Mouse (Mus musculus) CD4-positive, CD25-positive, alpha-beta regulatory T cell, adult 2 months (primary cell): ENCODE measurements around the gene Tor3a.
"Not testable (repeated sequence)": the region's sequence is repeated elsewhere in the genome, so short reads cannot be mapped to it uniquely, and the experiment has no call there.

Experiments
- DNase-seq: peaks from one replicate; pipeline ENCODE4 v3.0.0-alpha.2; 2012; ENCODE audit warnings: low read depth, low spot score

The Tor3a gene

DNA sequence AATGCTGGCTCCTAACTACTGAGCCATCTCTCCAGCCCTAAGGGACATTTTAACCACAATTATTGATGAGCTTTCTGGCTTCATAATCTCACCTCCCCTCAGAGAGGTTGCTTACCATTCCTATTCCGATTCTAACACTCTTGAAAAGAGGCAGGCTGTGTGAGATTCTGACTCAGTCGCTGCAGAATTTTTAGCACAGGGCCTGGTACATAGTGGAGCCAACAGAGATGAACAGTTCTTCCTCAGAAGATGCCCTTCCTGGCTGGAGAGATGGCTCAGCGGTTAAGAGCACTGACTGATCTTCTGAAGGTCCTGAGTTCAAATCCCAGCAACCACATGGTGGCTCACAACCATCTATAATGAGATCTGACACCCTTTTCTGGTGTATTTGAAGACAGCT lies 2.2 kb downstream of the Tor3a start:
- DNase-seq, result no peak

DNA sequence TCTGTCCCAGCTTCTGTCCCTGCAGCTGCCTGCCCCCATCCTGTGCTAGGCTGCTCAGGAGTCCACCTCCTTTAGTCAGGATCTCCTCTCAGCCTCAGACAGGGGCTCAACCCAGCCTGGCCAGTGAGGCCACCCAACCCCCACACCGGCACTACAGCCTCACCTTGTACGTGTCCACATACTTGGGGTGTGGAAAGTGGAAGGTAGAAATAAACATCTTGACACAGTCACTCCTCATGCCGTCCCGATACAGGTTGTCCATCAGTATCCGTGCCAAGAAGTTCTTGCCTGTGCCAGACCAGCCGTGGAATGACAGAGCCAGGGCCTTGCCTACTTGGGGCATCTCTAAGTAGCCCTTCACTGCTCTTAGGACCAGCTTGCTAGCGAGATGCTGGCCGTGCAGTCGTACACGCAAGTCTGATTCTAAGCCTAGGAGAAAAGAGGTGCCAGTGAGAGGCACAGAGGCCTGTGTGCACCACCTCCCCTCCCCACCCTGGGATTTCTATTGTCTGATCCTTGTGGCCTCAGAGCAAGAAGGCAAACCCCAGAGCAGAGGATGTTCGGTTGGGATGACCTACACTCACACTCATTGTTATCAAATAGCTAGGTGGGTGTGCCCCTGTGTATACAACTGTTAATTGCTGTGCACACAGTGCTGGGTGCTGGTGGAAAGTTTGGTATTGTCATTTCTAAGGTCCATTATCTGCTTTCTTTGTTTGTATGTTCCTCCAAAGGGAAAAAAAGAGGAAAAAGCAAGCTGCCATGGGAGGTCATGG lies 4.8 kb downstream of the Tor3a start:
- DNase-seq, result no peak

DNA sequence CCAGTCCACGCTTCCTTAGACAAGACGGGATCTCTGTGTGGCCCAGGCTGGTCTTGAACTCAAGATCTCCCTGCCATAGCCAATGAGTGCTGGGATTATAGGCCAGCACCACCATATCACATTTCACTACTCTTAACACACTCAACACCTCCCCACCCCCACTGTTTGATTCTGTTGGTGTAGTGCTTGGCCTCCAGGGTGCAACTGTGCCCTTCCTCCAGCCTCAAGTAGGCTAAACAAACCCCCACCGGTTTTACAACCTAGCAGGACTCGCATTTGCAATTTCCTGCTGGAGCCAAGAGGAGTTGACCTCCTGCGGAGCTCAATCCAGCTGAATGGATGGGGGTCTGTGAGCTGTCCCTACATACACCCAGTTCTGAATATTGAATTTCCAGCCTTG lies 5.6 kb downstream of the Tor3a start:
- DNase-seq, result no peak

DNA sequence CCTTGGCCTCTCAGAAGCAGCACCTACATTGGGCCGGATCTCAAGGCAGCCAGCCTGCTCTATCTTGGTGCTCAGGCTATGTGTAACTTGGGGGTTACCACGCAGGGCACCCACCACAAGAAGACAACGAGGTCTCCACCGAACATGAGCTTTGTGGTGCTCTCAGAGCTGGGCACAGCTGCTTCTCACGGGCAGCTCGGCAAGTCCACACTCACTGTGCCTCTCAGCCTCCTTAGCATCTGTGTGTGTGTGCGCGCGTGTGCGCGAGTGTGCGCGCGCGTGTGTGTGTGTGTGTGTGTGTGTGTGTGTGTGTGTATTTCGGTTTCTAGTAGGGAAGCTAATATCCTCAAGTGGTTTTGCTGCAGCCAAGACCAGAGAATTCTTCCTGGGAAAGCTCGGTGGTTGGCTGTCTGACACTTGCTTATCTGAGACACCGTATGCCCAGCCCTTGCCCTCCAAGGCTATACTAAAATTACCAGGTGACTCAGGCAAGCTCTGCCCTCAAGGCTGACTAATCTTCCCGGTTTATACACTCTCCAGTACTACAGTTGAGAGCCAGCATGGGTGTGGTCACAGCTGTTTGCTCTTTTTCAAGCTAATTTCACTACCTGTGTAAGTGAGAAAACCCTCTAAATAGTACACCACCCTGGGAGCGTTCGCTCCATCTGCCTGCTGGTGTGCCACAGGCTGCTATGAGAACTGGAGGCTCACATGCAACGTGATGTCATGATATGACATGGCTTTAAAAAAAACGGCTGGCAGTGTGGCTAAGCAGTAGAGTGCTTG lies 6.8 kb downstream of the Tor3a start:
- DNase-seq, result no peak

DNA sequence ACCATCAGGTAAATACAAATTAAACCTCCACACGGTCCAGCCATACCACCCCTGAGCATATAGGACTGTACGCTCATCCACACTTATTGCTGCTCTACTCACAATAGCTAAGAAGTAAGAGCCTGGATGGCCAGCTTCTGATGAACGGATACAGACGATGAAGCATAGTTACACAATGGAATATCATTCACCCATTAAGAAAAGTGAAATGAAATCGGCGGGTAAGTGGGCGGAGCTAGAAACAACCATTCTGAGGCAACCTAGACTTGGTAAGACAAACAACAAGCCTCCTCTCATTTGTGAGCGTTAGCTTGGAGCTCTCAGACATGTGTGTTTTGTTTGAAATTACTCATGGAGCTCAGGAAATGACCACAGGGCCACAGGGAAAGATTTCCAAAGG lies 8.4 kb downstream of the Tor3a start:
- no peak for DNase-seq

DNA sequence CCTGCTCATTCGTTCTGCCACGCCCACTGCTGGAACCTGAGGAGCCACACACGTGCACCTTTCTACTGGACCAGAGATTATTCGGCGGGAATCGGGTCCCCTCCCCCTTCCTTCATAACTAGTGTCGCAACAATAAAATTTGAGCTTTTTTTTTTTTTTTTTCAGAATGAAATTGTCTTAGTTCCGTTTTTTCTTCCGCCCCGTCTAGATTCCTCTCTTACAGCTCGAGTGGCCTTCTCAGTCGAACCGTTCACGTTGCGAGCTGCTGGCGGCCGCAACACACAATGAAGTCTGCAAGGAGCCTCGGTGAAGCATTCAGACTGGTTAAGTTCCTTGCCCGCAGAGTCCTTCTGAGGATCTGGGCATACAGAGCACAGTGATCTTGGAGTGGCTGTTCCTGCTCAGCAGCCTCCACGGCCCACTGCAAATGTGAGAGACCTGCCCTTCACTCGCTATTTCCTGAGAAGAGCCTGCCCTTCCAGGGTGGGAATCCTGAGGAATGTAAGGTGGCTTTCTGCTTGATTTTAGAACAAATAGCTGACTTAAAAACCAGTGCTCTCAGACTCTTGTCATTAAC lies 13.4 kb downstream of the Tor3a start:
- DNase-seq, result not testable (repeated sequence)

DNA sequence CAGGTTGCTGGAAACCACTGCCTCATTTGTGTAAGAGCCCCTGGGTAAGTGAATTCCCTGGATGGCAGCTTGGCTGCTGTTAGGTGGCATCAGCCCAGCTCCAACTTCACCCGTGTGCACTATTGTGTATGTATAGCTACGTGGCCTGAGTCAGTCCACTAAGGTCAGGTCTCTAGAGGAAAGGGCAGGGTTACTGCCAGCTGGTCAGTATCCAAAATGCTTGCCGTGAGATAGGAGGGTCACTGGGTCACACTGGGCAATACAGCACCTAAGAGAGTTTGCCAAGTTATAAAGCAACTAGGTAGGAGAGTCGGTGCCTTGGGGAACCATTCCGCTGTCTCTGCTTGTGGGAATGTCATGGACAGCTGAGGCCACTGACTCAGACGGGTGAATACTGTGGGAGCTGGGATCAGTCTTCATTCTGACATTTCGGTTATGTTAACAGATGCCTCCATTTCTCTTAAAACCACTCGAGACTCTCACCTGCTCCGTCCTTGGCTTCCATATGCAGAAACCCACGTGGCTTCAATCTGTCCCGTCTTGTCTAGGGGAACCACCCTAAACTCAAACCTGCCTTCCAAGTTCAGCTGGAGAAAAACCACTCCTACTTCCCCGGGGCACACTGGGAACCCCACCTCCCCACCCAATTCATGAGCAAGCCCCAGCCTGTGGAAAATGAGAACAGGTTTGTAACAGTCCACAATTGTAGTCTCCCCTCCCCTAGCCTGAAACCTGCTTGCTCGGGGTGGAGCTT lies 14.1 kb downstream of the Tor3a start:
- no peak for DNase-seq

DNA sequence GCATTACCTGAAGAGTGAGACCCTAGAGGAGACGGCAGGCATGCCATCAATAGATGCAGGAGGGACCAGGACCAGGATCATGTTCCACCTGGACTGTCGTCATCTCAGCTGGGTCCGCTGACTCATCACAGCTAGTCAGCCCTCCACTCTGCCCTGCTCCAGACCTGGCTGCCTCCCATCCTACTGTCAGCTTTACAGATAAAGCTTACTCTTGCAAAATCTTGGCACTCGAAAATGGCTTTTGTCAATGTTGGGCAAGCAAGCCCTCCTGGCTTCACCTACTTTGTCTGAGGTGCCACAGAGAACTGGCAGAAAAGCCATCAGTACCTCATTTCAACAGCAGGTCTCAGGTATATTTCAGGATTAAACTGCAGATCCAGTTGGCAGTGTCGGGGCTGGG lies 15.5 kb downstream of the Tor3a start:
- no peak for DNase-seq

DNA sequence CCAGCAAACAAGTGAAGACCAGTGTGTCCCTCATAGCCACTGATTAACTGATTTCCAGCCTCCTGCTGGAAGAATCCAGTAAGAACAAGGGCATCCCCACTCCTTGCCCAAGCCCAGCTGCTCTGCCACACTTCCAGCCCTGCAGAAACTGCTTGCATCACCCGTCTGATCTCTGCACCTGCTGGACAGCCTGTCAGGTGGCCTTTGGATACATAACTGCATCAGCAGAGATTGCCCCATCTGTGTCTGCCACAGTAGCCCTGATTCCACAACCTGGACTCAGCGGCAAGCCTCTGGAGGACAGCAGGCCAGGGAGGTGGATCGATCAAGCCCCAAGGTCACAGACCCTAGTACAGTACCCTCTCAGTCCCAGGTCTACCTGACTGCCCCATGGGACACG lies 16.6 kb downstream of the Tor3a start:
- DNase-seq, result no peak

DNA sequence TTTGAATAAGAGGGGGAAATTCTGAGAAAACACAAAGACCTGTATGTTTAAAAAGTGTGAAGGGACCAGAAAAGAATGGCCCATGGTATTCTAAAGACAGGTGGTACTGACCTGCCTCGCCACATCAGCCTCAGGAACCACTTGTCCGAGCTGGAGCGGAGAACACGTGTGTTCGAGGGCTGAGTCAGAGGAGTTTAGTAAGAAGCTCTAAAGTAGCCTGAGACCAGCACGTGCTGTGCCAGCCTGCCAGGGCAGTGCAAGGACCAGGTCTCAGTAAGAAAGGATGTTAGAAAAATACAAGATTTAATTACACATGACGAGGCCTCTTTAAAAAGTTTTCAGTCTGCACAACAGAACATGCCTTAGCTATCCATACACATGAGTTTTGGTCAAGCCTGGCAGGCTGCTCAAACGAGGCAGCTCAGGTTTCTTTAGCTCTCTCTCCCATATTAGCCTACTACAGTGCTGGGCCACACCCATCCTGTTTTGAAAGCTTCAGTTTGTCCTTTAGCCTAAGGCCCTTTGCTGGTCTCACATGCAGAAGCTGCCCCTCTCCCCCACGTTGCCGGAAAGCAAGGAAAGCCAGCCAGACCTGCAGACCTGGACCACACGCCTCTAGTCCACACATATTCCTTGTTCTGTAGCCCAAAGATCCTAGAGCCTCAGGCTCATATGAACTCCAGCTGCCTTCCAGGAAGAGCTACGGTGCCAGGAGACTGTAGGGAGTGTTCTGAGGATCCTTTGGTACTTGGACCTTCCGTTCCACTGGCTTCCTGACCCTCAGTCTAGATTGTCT lies 19.2 kb downstream of the Tor3a start:
- DNase-seq, result no peak

DNA sequence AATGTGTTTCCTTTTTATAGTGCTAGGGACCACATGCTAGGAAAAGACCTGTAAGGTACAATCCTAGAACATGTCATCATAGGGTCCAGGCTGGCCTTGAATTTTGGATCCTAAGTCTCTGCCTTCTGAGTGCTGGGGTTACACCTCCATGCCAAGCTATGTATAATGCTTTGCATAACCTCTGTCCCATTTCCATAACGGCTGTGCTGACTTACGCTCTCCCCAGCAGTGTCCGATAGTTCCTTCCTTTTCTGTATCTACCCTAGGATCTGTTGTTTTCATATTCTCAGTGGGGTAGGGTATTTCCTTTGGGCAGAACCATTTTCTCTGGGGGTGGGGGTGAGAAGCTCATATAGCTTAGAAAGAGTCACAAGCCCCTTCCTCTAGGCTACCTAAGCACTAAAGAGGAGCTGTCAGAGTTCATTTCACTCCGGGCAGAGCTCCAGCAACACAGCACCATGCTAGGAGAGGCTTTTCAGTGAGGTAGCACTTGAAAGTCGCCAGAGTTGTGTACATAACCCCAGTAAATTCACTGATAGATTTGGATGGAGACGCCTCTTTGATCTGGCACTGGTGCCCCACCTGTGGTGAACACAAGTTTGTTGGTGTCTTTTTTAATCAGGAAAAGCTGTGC lies 21.9 kb downstream of the Tor3a start:
- no peak for DNase-seq

DNA sequence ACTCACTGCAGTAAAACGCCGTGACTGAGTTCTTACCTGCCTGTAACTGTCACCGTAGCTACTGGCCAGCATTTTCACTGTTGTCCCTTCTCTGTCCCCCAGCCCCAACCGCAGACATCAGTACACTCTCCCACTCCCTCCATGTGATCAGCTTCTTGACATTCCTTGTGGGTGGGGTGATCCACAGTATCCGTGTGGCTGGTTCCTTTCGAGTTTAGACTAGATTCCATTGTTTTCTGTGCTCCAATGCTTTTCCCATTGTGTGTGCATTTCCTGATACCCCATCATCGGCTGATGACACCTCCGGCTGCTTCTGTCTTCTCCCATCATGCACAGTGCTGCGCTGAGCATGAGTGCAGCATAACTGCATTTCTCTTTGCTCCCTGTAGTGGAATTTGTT lies 23.5 kb downstream of the Tor3a start:
- no peak for DNase-seq

DNA sequence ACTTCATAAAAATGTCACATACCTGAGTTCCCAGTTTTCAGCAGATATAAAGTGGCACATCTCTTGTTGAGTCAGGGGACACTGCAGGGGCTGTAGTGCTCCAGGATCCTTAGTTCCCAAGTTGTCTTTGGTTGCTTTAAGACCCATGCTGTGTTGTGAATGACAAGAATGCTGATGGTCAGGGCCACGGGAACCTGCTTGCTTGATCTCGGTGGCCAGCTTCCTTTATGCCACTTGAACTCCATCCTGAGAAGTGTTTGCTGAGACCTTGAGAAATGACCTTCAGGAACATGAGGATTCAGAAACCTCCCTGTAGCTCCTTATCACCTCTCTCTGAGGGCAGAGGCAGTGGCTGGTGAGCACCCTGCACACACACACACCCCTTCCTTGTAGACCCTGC lies 25.5 kb downstream of the Tor3a start:
- no peak for DNase-seq

DNA sequence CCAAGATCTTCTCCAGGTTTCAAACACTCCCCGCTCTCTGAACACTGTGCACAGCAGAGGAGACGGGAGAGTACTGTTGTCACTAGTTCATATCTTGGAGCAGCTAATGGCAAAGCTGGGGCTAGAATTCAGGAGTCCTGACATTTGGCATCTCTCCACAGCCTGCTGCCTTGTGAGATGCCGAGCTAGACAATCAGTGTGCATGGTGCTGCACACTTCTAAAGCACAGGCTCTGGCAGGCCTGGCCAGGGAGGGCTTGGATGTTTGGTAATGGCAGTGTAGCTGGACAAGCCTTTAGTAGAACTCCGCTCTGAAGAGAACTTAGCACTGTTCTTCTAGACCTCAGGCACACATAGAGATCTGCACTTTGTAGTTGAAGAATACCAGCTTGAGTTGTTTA lies 28.2 kb downstream of the Tor3a start:
- DNase-seq, result no peak

DNA sequence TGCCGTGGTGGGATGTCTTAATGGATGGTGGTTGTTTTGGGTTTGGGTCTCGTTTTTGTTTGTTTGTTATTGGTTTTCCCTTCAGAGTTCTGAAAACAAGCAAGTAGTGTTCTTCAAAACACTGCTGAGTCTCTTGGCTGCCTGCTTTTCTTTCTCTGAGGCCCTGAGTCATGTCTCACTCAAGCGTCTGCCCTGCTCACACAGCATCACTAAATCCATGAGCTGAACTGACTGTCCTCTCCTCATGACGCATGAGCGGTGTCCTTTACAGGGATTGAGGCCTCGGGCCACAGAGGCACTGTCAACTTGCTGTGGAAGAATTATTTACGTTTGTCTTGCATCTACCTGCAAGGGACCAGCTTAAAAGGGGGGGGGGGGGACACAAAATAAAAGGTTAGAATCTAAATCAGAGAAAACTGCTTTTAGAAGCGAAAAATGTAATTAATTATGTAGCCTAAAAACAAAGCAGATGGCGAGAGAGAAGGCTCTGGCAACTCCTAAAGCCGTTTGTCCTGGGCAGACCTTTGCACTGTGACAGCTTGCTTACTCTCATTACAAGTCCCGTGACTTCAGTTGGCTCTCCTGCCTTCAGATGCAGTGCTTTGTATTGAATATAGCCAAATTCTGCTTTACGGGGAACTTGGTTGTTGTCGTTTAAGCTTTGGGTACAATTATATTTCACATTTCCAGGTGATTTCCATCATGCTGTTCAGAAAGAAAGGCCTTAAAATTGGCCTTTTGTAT lies 29.2 kb downstream of the Tor3a start:
- DNase-seq, result no peak

DNA sequence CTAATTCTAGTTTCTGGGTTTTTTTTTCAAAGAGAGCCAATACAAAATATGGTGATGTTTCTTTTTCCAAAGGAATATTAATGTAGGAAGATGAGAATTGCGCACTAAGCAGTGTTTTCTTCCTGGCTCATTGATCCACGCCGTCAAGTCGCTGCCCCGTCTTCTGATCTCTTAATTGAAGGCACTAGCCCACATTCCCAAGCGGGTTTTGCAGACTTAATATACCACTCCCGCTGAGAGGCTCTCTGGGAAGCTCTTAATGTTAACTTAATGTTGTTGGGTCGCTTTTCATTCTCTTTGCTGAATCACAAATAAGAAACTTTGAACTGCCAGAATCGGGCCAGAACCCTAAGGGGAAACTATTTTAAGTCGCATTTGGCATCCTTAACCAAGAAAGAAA lies 30.1 kb downstream of the Tor3a start:
- no peak for DNase-seq

DNA sequence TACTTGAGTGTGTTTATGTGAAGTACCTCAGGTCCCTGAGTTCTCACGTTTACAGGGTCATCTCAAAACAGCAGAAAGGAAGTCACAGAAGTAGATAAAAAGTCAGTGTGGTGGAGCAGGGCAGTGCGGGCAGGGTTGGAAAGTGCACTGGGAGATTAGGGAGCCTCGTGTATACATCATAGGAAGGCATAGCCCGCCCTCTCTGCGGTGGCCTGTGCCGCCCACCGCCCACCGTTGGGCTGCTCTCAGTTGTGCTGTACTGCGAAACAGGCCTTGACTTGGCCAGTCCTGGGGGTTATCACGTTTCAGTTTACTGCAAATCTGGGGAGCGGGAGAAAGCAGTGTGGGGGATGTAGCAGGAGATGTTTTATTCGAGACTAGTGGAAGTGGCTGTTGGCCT lies 31.3 kb downstream of the Tor3a start:
- no peak for DNase-seq

DNA sequence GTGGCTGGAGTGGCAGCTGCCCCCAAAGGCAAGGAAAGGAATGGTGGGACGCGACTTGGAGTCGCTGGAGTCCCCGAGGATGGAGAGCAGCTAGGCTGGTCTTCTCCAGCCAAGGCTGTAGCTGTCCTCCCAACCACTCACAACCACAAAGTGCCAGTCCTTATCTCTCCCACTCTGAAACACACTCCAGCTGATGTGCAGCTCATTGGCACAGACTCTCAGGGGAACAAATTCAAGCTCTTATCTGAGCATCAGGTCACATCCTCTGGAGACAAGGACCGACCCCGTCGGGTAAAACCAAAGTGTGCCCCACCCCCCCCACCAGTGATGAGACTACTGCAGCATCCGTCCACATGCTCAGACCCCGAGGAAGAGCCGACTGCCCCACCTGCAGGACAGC lies 32.3 kb downstream of the Tor3a start:
- DNase-seq, result no peak

DNA sequence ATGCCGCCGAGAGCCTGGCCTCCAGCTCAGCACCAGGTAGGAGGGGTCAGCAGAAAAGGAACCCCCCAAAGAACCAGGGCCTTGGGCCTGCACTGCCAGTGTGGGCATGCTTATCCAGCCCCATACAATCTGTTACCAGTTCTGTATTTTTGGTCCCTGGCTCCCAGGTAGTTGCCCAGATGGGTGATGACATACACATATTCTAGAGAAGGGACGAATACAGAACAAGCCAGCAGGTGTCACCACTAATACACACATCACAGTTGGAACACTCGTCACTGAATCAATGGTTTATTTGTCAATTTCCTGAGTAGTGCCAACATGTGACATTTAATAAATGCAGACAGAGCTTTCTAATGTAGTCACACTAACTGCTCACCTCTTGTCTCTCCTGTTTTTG lies 33.6 kb downstream of the Tor3a start:
- peak; percentile 54 for DNase-seq

DNA sequence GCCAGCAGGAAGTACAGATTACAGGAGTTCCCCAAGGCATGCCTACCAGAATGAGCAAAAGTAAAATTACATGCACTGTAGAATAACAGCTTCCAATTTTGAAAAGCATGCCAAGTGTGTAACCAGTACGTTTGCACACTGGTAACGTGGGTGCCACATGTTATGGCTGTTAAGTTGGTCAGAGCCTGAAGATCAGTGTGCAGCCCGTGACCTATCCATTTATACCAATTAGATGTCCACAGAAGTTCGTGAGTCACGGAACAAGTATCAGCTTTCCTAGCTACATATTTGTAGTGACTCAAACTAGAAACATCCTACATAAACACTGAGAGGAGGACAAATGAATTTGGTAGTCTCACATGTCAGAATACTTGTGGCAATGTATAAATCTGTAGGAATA lies 34.7 kb downstream of the Tor3a start:
- no peak for DNase-seq
